Mouse (Mus musculus) lung, adult 2 months (tissue): ENCODE data around the gene Gm49322.

Source experiments
- CTCF ChIP-seq: fragments of 200-500 bp; IDR thresholded peaks from 2 replicates; pipeline ENCODE4 v1.5.1; 2011; ENCODE audit warnings: mild to moderate bottlenecking, low read length, control low read depth; ENCODE audit not compliant: insufficient read depth
- POLR2A ChIP-seq: fragments of 200-500 bp; IDR thresholded peaks from 2 replicates; pipeline ENCODE4 v1.6.1; 2011; ENCODE audit warnings: low read depth, mild to moderate bottlenecking, control low read depth, low read length, borderline replicate concordance; ENCODE audit errors: extremely low read depth

DNA sequence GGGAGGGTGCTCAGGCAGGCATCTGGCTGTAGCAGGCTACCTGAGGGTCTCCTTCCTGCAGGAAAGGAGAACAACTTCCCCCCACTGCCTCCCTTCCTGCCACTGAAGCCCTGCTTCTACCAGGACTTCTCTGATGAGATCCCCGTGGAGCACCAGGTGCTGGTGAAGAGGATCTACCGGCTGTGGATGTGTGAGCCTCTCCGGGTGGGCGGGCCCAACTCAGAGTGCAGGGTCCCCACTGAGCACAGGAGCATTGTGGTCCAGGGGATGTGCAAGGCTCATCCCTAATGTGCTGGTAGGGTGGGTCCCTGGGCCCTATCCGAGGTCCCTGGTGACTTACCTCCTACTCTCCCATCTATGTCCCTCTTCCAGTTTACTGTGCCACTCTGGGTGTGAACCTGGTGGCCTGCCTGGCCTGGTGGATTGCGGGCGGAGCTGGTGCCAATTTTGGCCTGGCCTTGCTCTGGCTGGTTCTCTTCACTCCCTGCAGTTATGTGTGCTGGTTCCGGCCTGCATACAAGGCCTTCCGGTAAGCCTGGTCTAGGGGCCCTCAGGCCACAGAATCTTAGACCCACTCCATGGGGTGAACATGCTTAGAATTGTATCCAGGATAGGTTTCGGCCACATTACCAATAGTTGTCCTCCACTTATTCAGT is 3.6 kb downstream of the Gm49322 start:
- TF ChIP-seq CTCF (no peak), POLR2A (no peak)
